Mouse (Mus musculus) forebrain, embryonic 13.5 days (tissue): ENCODE data around the gene Acot9. TPM values are rescaled to one million over a fixed set of nuclear protein-coding genes. Genes with fewer than 3 reads are reported as not detected.
A peak's percentile ranks its signal among the peaks of the same experiment; 100 is the strongest.

ENCODE experiments used
- ATAC-seq: fragments of 200-750 bp; cut with Nextera tagmentation; 2 replicates; pipeline ENCODE4 v1.8.0; 2017
- H3K27ac ChIP-seq: fragments of 300-500 bp; sonication (generic); 2 replicates; pipeline ENCODE4 v1.5.1; 2015; ENCODE audit warnings: inconsistent platforms, mild to moderate bottlenecking, moderate library complexity
- H3K27me3 ChIP-seq: fragments of 300-500 bp; sonication (generic); 2 replicates; pipeline ENCODE4 v1.6.1; 2015; ENCODE audit warnings: mild to moderate bottlenecking, inconsistent platforms
- H3K36me3 ChIP-seq: fragments of 300-500 bp; sonication (generic); 2 replicates; pipeline ENCODE4 v1.6.1; 2015; ENCODE audit warnings: mild to moderate bottlenecking, inconsistent platforms; ENCODE audit not compliant: poor library complexity, severe bottlenecking
- H3K4me1 ChIP-seq: fragments of 300-500 bp; sonication (generic); 2 replicates; pipeline ENCODE4 v1.6.1; 2015; ENCODE audit warnings: inconsistent platforms
- H3K4me2 ChIP-seq: fragments of 300-500 bp; sonication (generic); 2 replicates; pipeline ENCODE4 v1.6.1; 2015; ENCODE audit warnings: inconsistent platforms, mild to moderate bottlenecking, moderate library complexity
- H3K4me3 ChIP-seq: fragments of 300-500 bp; sonication (generic); 2 replicates; pipeline ENCODE4 v1.5.1; 2015; ENCODE audit warnings: mild to moderate bottlenecking, inconsistent platforms
- H3K9ac ChIP-seq: fragments of 300-500 bp; sonication (generic); 2 replicates; pipeline ENCODE4 v1.6.1; 2015; ENCODE audit warnings: mild to moderate bottlenecking, inconsistent platforms
- H3K9me3 ChIP-seq: fragments of 300-500 bp; sonication (generic); replicated peaks from 2 replicates; pipeline ENCODE4 v1.6.1; 2016; ENCODE audit warnings: inconsistent platforms
- WGBS: fragments of 180-500 bp; shearing (Covaris S2); methylation state at CpG from one replicate; pipeline ENCODE4 v1.1.7; 2015; 5-methylcytosine and 5-hydroxymethylcytosine counted together
- polyA plus RNA-seq: library from polyadenylated mRNA; unstranded; fragments of >200 nt; fragmentation: Nextera tagmentation; extraction: Ambion mirVana; gene quantifications from 2 replicates; pipeline ENCODE4 v1.2.1, GENCODE M21; 2015

The Acot9 gene
- polyA plus RNA-seq, result 21.2 and 22.1 TPM in 2 replicates

DNA sequence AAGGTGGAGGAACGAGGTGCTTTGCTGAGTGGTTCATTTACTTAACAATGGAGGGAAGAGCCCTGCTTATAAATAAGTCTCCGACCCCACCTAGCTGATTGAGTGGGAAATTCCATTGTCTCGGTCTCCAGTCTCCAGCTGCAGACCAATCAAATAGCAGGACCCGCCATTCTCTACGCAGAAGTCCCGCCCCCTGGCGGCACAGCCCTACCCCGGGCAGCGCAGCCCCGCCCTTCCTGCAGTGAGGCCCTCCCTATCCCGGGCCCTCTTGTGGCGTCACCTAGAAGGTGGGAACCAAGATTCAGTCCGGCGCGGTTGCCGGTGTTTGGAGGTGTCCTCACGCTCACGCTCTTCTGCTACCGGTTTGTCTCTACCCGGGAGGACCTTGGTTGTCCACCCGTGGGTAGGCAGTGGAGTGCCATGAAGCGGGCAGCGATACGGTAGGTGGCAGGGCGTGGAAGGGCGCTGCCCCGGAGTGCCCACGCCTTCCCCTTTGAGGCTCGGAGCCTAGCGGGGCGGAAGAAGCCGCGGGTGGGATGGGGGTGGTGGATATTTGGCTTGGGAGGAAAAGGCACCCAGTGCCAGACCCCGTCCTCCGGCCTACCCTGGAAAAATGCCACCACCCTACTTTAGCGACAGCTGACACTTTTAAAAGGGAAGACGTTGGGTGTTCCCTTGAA lies at the start of gene Acot9:
Acot9 (plus strand) TSS at position 209 of the 680 bp plus-strand sequence.
- WGBS, result 20% methylated on average over 35 of the region's 37 CpGs
- Histone ChIP-seq H3K4me2 (peak within 1 kb of the TSS; percentile 59), H3K36me3 (no peaks in the 10 kb centered on the region), H3K9me3 (no peaks in the 10 kb centered on the region), H3K4me1 (no peaks in the 10 kb centered on the region), H3K4me3 (peak within 1 kb of the TSS; percentile 47), H3K27ac (no peak within 1 kb of the TSS), H3K27me3 (no peaks in the 10 kb centered on the region), H3K9ac (peak within 1 kb of the TSS; percentile 53)
- ATAC-seq, result peak; percentile 99

DNA sequence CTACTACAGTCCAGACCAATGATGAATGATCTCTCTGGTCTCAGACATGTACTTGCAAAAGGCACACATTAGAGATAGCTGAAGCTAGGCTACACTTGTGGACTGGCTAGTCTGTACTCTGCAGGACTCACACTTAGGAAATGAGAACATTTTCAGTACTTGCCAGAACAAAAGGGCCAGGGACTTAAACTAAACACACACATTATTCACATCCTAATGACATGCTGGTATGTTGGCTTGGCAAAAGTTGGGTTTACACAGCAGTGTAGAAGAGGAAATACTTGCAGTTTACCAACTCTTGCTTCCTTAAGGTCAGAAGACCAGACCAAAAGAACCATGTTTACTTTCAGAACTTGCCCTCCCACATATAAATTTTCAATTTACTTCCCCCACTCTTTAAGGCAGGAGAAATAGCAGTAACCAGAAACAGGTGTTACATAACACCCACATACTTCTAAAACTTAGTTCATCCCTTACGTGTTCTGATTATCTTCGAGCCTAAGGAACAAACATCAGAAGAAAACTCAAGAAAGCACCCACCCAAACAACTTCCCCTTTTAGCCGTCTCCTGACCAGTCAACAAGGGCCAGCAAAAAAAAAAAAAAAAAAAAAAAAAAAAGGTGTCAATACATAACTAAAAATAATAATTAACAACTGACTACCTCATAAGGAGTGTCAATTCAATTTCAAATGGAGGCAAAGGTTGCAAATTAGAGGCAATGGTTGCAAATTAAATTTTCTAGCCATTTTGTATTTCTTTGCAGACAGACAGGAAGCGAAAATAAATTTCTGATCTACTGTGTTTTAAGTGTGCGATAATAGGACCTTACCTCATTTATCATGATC lies 47.7 kb upstream of the Acot9 start:
- Histone ChIP-seq H3K9me3 (no peaks in the 10 kb centered on the region), H3K9ac (no peak overlapping the region), H3K4me3 (no peak overlapping the region), H3K27ac (no peak overlapping the region), H3K36me3 (no peaks in the 10 kb centered on the region), H3K4me2 (no peak overlapping the region), H3K4me1 (0 out of 2 replicates have a peak, but pooled peaks cover 3% of the 10 kb centered on the region), H3K27me3 (no peaks in the 10 kb centered on the region)
- no peak for ATAC-seq
- 91% methylated on average over 5 of the region's 5 CpGs for WGBS

- H3K4me1 ChIP-seq, result 0 out of 2 replicates have a peak, but pooled peaks cover 3% of the 10 kb centered on the region
- 29% methylated on average over 23 of the region's 24 CpGs for WGBS
- ATAC-seq, result peak; percentile 77
- H3K27me3 ChIP-seq, result no peaks in the 10 kb centered on the region
- peak overlapping the region; percentile 59 for H3K4me2 ChIP-seq
- H3K4me3 ChIP-seq, result peak overlapping the region; percentile 43
- H3K9me3 ChIP-seq, result no peaks in the 10 kb centered on the region
- H3K9ac ChIP-seq, result peak overlapping the region; percentile 57
- no peak overlapping the region for H3K27ac ChIP-seq
- no peaks in the 10 kb centered on the region for H3K36me3 ChIP-seq
Observed at GRCm38 (mm10) chrX:155215501-155216248, 46.6 kb upstream of the Acot9 start.

DNA sequence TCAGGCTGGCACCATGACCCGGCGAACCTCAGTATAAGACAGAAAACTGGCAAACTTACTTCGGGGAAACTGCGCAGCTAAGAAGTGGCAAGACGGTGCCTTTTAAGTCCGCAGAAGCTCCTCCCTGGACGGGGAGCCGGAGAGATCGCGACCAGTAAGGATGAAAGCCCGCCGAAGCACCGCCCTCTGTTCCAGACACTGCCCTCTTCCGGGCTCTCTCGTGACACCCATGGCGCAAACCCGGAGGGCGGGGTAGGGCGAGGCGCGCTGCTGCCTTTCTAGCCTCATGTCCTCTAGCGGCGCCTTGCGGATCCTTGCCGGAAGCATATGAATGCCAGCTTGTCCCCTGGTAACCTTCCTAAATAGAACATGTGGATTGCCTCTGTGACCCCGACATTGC lies 46.0 kb upstream of the Acot9 start, which contains the start of gene Sat1:
Sat1 (minus strand) TSS at position 179 of the 400 bp plus-strand sequence.
- Histone ChIP-seq H3K27ac (no peak within 1 kb of the TSS), H3K27me3 (no peaks in the 10 kb centered on the region), H3K4me2 (peak within 1 kb of the TSS; percentile 59), H3K4me1 (0 out of 2 replicates have a peak, but pooled peaks cover 3% of the 10 kb centered on the region), H3K9ac (peak within 1 kb of the TSS; percentile 57), H3K4me3 (peak within 1 kb of the TSS; percentile 43), H3K36me3 (no peaks in the 10 kb centered on the region), H3K9me3 (no peaks in the 10 kb centered on the region)
- 16% methylated on average over 26 of the region's 26 CpGs for WGBS
- ATAC-seq, result peak; percentile 98

- ATAC-seq, result no peak
- Histone ChIP-seq H3K9ac (no peak overlapping the region), H3K4me2 (no peak overlapping the region), H3K4me3 (no peak overlapping the region), H3K9me3 (no peaks in the 10 kb centered on the region), H3K27me3 (no peaks in the 10 kb centered on the region), H3K36me3 (no peaks in the 10 kb centered on the region), H3K4me1 (0 out of 2 replicates have a peak, but pooled peaks cover 3% of the 10 kb centered on the region), H3K27ac (no peak overlapping the region)
- WGBS, result 76% methylated on average over 2 of the region's 2 CpGs
Observed at GRCm38 (mm10) chrX:155218277-155218676, 44.0 kb upstream of the Acot9 start.

GRCm38 (mm10) chrX:155256856-155257255 lies 5.4 kb upstream of the Acot9 start:
- Histone ChIP-seq H3K27me3 (no peaks in the 10 kb centered on the region), H3K9me3 (no peaks in the 10 kb centered on the region)
- no peak for ATAC-seq

DNA sequence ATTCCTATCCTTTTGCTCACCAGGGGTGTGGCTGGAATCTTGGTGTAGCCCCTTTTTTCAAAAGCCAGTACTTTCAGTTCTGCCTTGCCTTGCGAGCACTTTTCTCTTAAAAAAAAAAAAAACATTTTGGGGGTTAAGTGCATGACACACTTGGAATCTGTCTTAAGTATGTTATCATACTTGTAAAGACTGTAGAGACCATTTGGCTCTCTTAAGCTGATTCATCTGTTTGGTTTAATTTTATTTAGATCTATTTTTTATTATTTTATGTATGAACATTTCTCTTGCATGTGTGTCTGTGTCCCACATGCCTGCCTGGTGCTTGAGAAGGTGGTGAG lies 641 bp downstream of the Acot9 start:
- ATAC-seq, result no peak

More at GRCm38 (mm10) chrX:155256856-155257255, 5.4 kb upstream of the Acot9 start:
- no peak overlapping the region for H3K9ac ChIP-seq
- H3K4me1 ChIP-seq, result no peaks in the 10 kb centered on the region
- H3K36me3 ChIP-seq, result no peaks in the 10 kb centered on the region
- no peak overlapping the region for H3K27ac ChIP-seq
- H3K4me2 ChIP-seq, result no peak overlapping the region
- H3K4me3 ChIP-seq, result no peak overlapping the region

DNA sequence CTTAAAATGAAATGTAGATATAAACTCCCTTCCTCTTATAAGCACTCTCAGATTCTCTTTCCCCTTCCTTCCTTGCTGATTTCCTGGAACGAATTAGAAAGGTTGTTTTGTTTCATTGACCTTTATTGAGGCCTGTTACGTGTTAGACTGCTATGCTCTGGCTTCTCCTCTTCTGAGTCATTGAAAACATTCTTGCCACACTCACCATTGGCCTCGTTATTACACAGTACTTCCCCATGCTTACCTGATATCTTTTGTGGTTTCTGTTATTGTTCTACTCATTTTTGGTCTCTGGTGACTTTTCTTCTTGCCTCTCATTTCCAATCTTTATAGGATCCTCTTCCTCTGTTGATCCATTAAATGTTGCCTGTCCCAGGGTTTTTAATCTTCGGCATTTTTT lies 16.2 kb downstream of the Acot9 start:
- Histone ChIP-seq H3K27ac (no peak overlapping the region), H3K9me3 (no peaks in the 10 kb centered on the region), H3K36me3 (no peaks in the 10 kb centered on the region), H3K4me1 (no peaks in the 10 kb centered on the region), H3K27me3 (no peaks in the 10 kb centered on the region), H3K4me3 (no peak overlapping the region), H3K4me2 (no peak overlapping the region), H3K9ac (no peak overlapping the region)
- no peak for ATAC-seq
- WGBS, result 79% methylated on average over 4 of the region's 4 CpGs

More for the DNA sequence above, 641 bp downstream of the Acot9 start:
- H3K9me3 ChIP-seq, result no peaks in the 10 kb centered on the region
- H3K9ac ChIP-seq, result no peak overlapping the region
- no peaks in the 10 kb centered on the region for H3K4me1 ChIP-seq
- peak overlapping the region; percentile 47 for H3K4me3 ChIP-seq
- H3K36me3 ChIP-seq, result no peaks in the 10 kb centered on the region
- H3K4me2 ChIP-seq, result peak overlapping the region; percentile 59
- no peak overlapping the region for H3K27ac ChIP-seq
- H3K27me3 ChIP-seq, result no peaks in the 10 kb centered on the region
- 41% methylated on average over 1 of the region's 1 CpGs for WGBS

- no peak overlapping the region for H3K27ac ChIP-seq
- no peaks in the 10 kb centered on the region for H3K27me3 ChIP-seq
- H3K4me1 ChIP-seq, result no peaks in the 10 kb centered on the region
- H3K36me3 ChIP-seq, result no peaks in the 10 kb centered on the region
- H3K9ac ChIP-seq, result no peak overlapping the region
- no peak overlapping the region for H3K4me2 ChIP-seq
- H3K4me3 ChIP-seq, result no peak overlapping the region
- no peak for ATAC-seq
- WGBS, result 88% methylated on average over 1 of the region's 1 CpGs
- H3K9me3 ChIP-seq, result no peaks in the 10 kb centered on the region
Observed at GRCm38 (mm10) chrX:155280427-155281044, 18.3 kb downstream of the Acot9 start.

DNA sequence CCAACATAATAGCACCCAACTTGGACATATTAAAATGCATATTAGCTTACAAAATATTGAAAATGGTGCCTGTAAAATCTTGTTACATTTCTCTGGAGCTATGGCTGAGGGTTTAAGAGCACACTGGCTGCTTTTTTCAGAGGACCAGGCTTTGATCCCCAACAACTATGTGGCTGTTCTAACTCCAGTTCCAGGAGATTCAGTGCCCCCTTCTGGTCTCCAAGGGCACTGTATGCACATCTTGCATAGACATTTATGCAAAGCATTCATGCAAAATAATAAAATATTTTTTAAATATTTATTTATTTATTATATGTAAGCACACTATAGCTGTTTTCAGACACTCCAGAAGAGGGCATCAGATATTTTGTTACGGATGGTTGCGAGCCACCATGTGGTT lies 44.1 kb downstream of the Acot9 start:
- H3K36me3 ChIP-seq, result no peaks in the 10 kb centered on the region
- ATAC-seq, result no peak
- H3K4me1 ChIP-seq, result no peaks in the 10 kb centered on the region
- H3K27me3 ChIP-seq, result no peaks in the 10 kb centered on the region
- no peak overlapping the region for H3K27ac ChIP-seq
- no peaks in the 10 kb centered on the region for H3K9me3 ChIP-seq
- H3K9ac ChIP-seq, result no peak overlapping the region
- 93% methylated on average over 2 of the region's 2 CpGs for WGBS
- H3K4me2 ChIP-seq, result no peak overlapping the region
- no peak overlapping the region for H3K4me3 ChIP-seq

DNA sequence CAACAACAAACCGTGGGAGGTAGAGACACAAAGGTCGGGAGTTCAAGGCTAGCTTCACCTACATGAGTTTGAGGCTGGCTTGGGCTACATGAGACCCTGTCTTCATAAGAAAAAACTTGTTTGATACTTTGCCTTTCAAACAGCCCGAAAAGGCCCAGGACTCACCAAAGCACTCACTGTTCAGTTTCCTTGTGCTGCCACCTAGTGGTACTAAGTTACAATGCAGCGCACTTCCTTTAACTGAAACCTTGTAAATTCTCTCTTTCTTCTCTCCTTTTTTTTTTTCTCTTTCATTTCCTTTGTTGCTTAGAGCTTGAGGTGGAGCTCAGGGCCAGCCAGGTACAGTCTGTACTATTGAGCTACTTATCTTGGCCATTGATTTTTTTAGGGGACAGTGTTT lies 55.8 kb downstream of the Acot9 start:
- Histone ChIP-seq H3K36me3 (no peaks in the 10 kb centered on the region), H3K9ac (no peak overlapping the region), H3K27ac (no peak overlapping the region), H3K4me3 (no peak overlapping the region), H3K4me2 (no peak overlapping the region), H3K27me3 (no peaks in the 10 kb centered on the region), H3K9me3 (no peaks in the 10 kb centered on the region), H3K4me1 (no peaks in the 10 kb centered on the region)
- WGBS, result 35% methylated on average over 4 of the region's 4 CpGs
- peak; percentile 50; the same call in 1 of the 2 replicates for ATAC-seq
